Mouse (Mus musculus) C2C12 (cell line): ENCODE results near the gene Card14.

ENCODE experiments used
- CTCF ChIP-seq: IDR thresholded peaks from one replicate; pipeline ENCODE4 v1.5.1; 2011; ENCODE audit not compliant: control insufficient read depth, insufficient read depth, insufficient read length
- FOSL1 ChIP-seq: IDR thresholded peaks from one replicate; pipeline ENCODE4 v1.8.0; 2011; ENCODE audit warnings: mild to moderate bottlenecking, low read length; ENCODE audit not compliant: poor library complexity, insufficient read depth, severe bottlenecking
- MAX ChIP-seq: IDR thresholded peaks from one replicate; pipeline ENCODE4 v1.6.1; 2011; ENCODE audit warnings: mild to moderate bottlenecking, control low read depth
- MYOD1 ChIP-seq: IDR thresholded peaks from one replicate; pipeline ENCODE4 v1.6.1; 2011; ENCODE audit warnings: low read depth; ENCODE audit not compliant: control insufficient read depth, insufficient read length
- USF1 ChIP-seq: IDR thresholded peaks from one replicate; pipeline ENCODE4 v1.6.1; 2011; ENCODE audit warnings: low read depth, mild to moderate bottlenecking, control low read depth, moderate library complexity

DNA sequence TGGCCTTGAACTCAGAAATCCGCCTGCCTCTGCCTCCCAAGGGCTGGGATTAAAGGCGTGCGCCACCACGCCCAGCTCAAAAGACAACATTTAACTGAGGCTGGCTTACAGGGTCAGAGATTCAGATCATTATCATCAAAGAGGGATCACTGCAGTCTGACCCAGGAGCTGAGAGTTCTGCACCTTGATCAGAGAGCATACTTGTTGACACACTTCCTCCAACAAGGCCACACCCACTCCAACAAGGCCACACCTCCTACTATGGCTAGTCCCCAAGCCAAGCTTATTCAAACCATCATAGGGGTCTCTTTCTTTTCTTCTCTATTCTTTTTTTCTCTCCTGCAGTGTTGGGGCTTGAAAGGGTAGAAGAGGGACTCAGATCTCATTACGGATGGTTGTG is 78.7 kb downstream of the Card14 start:
- TF ChIP-seq USF1 (no peak), MAX (no peak), CTCF (no peak), MYOD1 (no peak), FOSL1 (no peak)
